Mouse (Mus musculus) left cerebral cortex, postnatal 36 days (tissue): ENCODE data around the gene Vgll2. TPM values are rescaled to one million over a fixed set of nuclear protein-coding genes. Genes with fewer than 3 reads are reported as not detected.

Experiments used
- DNase-seq, 2 experiments: peaks; one replicate each; pipeline ENCODE4 v3.0.0; 2021 to 2022; ENCODE audit warnings: low spot score in 2 of 2, mixed read lengths in 1 of 2
- intact Hi-C: fragments of 180-260 bp; cut with DNase I; formaldehyde crosslinking; loops from one replicate; pipeline ENCODE4 v1.15.1; 2025
- total RNA-seq, 2 experiments: library from RNA; stranded (reverse); gene quantifications; 2 replicates each; pipeline ENCODE4 v1.2.3; 2021

Gene Vgll2
- under 1 TPM in 1 of 2 experiments, not detected in 1; 0.25 TPM for total RNA-seq

DNA sequence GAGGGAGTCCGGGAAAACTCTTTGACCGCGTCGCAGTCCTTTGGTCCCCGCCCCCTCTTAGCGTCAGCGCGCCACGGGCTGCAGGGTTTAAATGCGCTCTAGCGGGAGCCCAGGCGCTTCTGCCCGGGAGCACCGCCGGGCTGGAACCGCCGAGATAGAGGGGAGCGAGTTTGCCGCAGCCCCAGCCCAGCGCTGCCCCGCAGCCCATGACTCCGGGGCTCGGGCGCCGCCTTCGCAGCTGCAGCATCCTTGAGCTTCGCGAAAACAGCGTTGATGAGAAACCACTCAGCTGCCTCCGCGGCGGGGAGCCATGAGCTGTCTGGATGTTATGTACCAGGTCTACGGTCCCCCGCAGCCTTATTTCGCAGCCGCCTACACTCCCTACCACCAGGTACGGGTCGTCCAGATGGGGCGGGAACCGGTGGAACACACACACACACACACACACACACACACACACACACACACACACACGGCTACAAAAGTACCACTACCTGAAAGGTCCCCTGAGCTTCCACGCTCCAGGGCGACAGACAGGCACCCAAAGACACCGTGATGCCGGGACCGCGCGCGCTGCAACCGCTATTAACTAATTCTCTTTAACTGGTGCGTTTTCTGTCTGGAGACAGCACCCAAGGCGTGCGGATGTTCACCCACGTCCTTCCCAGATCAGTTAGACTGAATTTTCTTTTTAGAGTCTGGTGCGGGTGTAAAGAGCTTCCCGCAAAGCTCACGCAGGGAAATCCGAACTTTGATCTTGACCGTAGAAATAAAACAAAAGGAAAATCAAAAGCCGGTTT lies at the start of gene Vgll2:
Gene Vgll2, plus strand, starts transcription at position 90 of the 800 bp plus-strand sequence.
- intact Hi-C loops = loop anchor here (2.0 kb wide), 1 partner anchor 1120 kb away; no protein-coding TSS in a partner anchor
- DNase-seq = peak; percentile 22 to 40

GRCm38 (mm10) chr10:51975137-51975536 lies 47.2 kb upstream of the Vgll2 start:
- intact Hi-C loops = no loop called here
- DNase-seq = peak in 1 of 2 experiments; percentile 3

- DNase-seq = no peak
- intact Hi-C loops = no loop called here
These were observed 46.7 kb upstream of the Vgll2 start for GRCm38 (mm10) chr10:51975587-51975986.

- DNase-seq = no peak
- intact Hi-C loops = no loop called here
These were observed 40.7 kb upstream of the Vgll2 start for GRCm38 (mm10) chr10:51981651-51982050.

DNA sequence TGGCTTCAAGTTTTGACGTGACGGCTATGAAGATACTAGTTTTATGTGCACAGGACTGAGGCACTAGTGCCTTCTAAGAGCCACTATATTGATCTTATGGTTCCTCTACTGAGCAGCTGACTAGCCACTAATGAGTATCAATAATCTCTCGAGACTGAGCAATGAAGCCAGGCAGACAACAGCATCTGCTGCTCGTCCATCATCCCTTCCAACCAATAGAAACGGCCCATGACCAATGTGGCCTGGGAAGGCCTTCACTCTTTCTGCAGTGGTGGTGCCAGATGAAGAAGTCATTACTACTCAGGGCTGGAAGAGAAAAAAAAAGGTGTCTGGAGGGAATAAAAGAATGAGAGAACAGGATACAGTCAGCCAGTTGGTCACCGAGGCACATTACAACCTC lies 39.9 kb upstream of the Vgll2 start:
- DNase-seq = no peak
- intact Hi-C loops = no loop called here

- no peak for DNase-seq
- intact Hi-C loops = no loop called here
These were observed 3.8 kb upstream of the Vgll2 start for GRCm38 (mm10) chr10:52018471-52018870.

DNA sequence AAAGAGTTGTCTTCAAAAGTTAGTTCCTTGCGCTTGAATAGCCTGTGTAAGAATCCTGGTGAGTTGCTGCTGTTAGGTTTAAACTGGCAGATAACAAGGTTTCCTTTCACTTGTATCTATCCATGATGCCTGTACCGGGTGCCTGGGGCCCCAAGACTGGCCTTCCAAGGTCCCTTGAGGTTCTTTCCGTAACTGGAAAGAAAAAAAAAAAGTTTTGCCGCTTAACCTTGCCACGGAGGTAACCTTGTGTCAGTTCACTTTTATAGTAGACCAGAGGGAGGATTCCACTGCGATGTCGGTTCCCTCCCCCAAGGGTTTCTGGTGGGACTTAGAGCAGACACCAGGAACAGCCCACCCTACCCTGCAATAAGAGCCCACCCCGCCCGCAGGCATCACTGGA lies 1.1 kb upstream of the Vgll2 start:
- no peak for DNase-seq
- intact Hi-C loops = no loop called here

DNA sequence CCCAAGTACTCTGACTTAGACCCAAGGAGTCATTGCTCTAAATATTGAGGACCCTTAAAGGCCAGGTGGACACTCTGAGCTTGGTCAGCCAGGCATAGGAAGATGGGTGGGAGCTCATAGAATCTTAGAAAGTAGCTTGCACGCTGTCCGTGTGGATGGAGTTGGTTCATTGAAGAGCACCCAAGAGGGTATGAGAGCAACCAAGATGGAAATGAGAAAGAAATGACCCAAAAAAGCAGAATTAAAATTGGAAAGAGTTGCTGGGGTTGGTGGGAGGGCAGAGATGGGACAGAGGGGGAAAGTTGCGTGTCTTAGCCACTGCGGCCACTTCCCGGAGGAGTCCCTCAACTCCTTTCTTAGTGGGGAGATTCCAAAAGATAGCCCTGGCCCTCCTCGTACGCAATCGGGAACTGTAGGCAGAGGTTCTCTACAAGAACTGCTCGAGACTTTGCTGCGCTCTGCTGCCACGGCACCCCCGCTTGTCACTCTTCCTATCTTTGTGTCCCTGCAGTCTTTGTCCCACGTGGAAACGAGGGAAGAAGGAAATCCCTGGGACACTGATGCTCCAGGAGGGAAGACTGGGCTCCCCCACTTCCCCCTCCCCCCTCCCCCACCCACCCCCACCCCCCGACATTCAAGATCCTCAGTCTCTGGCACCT lies 437 bp upstream of the Vgll2 start:
- intact Hi-C loops = loop anchor here (2.0 kb wide), 1 partner anchor 1119 kb away; no protein-coding TSS in a partner anchor

DNA sequence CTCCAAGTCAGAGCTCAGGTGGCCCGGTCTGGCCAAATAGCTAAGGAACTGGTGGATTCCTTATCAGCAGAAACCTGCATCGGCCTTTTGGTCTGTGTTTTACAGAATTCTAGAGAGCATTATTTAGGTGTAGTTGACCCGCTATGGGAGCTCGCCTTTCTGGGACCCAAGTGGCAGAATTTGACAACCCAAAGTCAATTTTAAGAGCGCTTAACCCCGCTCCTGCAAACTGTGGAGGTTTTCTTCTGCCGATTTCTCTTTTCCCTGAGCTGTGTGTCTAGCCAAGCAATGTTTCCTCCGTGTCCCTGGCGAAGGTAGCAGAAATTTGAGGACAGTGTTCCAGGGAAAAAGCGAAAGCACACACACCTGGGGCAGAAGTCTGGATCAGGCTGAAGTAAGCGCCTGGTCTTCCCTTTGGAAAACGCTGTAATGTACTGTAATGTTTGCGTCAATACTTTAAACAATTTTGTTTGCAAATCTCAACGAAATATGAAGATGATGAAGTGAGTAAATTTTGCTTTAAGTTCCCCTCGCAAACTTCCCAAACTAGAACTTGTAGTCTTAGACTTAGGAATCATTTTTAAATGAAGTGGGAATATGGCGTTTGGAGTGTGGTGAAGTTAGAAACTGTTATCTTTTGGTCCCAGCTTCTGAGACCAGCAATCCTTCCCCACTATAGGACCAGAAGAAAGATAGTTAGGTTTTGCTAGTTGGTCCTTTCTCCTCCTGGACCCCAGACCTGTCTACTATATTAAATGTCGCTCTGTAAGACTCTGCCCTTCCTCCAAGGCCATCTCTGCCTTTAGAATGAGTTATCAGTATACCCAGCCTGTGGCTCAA lies 1.1 kb downstream of the Vgll2 start:
- DNase-seq = peak in 1 of 2 experiments; percentile 24
- intact Hi-C loops = loop anchor here (2.0 kb wide), 1 partner anchor 1121 kb away; no protein-coding TSS in a partner anchor

More for the DNA sequence above, 437 bp upstream of the Vgll2 start:
- no peak for DNase-seq

- intact Hi-C loops = no loop called here
- no peak for DNase-seq
These were observed 1.7 kb downstream of the Vgll2 start for GRCm38 (mm10) chr10:52024053-52024410.

GRCm38 (mm10) chr10:52025291-52025690 lies 3.0 kb downstream of the Vgll2 start:
- intact Hi-C loops = no loop called here
- no peak for DNase-seq

DNA sequence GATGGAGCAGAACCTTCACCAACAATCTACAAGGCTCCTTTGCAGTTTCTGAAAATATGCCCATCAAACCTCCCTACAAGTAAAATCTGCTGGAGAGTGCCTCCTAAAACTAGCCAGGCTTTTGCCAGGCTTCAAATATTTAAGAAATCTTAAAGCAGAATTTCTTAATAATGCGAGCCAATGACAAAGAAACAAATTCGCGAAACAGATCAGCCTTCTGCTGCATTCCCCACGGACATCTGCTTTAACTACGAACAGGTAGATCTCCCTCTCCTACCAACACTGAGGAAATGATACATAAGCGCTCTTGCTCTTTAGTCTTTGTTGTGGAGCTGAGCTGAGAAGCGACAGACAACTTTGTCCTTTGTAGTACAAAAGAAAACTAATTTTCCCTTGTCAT lies 3.5 kb downstream of the Vgll2 start:
- intact Hi-C loops = no loop called here
- no peak for DNase-seq

GRCm38 (mm10) chr10:52027161-52028035 lies 5.1 kb downstream of the Vgll2 start:
- intact Hi-C loops = no loop called here
- no peak for DNase-seq

DNA sequence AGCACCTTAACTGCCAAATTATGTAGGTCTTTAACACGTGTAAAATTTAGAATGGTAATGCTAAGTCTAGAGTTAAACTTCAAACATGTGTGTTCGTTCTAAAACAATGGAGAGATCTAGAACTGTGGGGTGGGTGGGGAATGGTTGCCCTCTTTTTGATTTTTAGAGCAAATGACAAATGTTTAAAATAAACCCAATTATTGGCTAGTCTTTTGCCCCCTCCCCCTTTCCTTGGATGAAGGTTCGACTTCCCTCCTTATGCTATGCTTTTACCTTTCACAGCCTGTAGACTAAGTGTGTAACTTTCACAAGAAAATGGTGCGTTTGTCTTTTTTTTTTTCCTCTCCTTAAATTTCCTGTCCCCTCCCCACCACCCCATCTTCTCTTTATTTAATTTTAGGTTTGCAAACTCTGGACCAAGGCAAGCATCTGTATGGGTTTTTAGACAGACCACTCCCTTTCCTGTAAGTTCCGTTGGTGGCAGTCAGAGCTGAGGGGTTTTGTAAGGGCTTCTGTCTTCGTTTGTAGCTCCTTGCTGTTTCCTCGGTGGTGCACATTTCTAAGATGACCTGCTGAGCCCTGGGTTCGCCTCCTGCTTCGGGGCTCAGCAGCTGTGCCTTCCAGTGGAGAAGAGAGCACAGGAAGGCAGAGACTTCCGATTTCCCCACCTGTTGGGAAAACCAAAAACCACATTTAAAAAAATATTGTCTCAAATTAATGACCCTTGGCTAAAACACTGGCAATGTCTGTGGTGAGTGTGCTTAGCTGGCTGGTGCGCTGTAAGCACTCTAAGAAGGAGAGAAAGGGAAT lies 6.5 kb downstream of the Vgll2 start:
- DNase-seq = no peak
- intact Hi-C loops = no loop called here

- no peak for DNase-seq
- intact Hi-C loops = no loop called here
These were observed 7.2 kb downstream of the Vgll2 start for GRCm38 (mm10) chr10:52029421-52030080.

DNA sequence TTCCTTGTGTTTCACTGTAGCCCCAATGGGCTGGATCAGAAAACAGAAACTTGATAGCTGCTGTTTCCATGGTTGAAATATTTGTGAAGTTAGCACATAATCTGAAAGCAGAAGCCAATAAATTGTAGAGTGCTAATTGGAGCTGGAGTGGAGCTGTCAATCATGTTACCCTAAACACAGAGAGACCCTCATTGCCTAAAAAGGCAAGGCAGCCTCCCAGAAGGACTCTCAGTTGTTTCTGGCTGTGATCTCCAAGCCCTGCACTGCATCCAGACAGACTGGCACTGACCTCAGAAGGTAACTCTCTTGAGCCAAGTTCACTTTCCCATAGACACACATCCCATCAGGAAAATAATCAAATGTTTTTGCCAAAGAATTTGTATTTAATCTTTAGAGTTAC lies 11.4 kb downstream of the Vgll2 start:
- no peak for DNase-seq
- intact Hi-C loops = no loop called here

DNA sequence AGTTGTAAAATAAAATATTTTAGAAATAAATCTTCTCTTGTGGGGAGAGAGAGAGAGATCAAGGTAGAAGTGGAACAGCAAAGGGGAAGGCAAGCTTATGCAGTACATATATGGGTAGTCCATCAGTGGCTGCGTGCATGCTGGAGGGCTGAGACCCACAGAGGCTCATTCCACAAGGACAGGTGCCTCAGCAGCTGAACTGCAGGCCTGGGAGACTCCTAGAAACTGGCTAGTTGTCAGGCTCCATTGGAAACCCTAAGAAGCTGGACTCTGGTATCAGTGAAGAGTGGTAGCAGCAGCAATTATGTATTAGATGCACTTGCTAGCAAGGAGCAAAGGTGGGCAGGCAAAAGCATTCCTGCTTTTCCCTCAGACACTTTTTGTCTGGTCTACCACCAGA lies 17.1 kb downstream of the Vgll2 start:
- intact Hi-C loops = no loop called here
- DNase-seq = no peak

GRCm38 (mm10) chr10:52043086-52043485 lies 20.8 kb downstream of the Vgll2 start:
- no peak for DNase-seq
- intact Hi-C loops = no loop called here
